Mouse (Mus musculus): ENCODE results near the gene Wdr43. TPM values are rescaled to one million over a fixed set of nuclear protein-coding genes. Genes with fewer than 3 reads are reported as not detected.

The Wdr43 gene
- polyA plus RNA-seq, 1 experiment from 2014 or later: 57.0 TPM

GRCm38 (mm10) chr17:71689903-71690302 lies 74.2 kb downstream of the Wdr43 start:
- WGBS: 87% methylated on average over 5 of the region's 5 CpGs
- no peak overlapping the region for H3K4me2 ChIP-seq (ENCODE audit: low read length)
- H3K4me3 ChIP-seq (replicated peaks; ENCODE audit: low read depth, low read length): no peak overlapping the region
- H3K27ac ChIP-seq (replicated peaks; ENCODE audit: low read depth, low read length): no peak overlapping the region
- peaks cover 5% of the 10 kb centered on the region; the same call in 1 of the 2 replicates for H3K9me3 ChIP-seq (ENCODE audit: control insufficient read depth, low read length)
- H3K9ac ChIP-seq (replicated peaks; ENCODE audit: low read length): no peak overlapping the region
- ATAC-seq (ENCODE audit: low FRiP score, low TSS enrichment): no peak
- no peaks in the 10 kb centered on the region for H3K27me3 ChIP-seq (ENCODE audit: control insufficient read depth, insufficient read depth, low read length)
- peaks cover 7% of the 10 kb centered on the region; the same call in 1 of the 2 replicates for H3K4me1 ChIP-seq (ENCODE audit: control insufficient read depth, insufficient read depth, low read length)
- no peaks in the 10 kb centered on the region for H3K36me3 ChIP-seq (ENCODE audit: control insufficient read depth, insufficient read depth, low read length)
- DNase-seq: no peak

- no peak overlapping the region for H3K4me3 ChIP-seq (replicated peaks; ENCODE audit: low read depth, low read length)
- no peaks in the 10 kb centered on the region for H3K27me3 ChIP-seq (ENCODE audit: control insufficient read depth, insufficient read depth, low read length)
- H3K9me3 ChIP-seq (ENCODE audit: control insufficient read depth, low read length): peaks cover 5% of the 10 kb centered on the region; the same call in 1 of the 2 replicates
- no peak overlapping the region for H3K9ac ChIP-seq (replicated peaks; ENCODE audit: low read length)
- no peaks in the 10 kb centered on the region for H3K36me3 ChIP-seq (ENCODE audit: control insufficient read depth, insufficient read depth, low read length)
- peaks cover 7% of the 10 kb centered on the region; the same call in 1 of the 2 replicates for H3K4me1 ChIP-seq (ENCODE audit: control insufficient read depth, insufficient read depth, low read length)
- no peak for DNase-seq
- H3K4me2 ChIP-seq (ENCODE audit: low read length): no peak overlapping the region
- WGBS: 69% methylated on average over 11 of the region's 11 CpGs
- no peak overlapping the region for H3K27ac ChIP-seq (replicated peaks; ENCODE audit: low read depth, low read length)
- ATAC-seq (ENCODE audit: low FRiP score, low TSS enrichment): no peak
These were observed 75.7 kb downstream of the Wdr43 start for GRCm38 (mm10) chr17:71691361-71691875.

GRCm38 (mm10) chr17:71693313-71693712 lies 77.6 kb downstream of the Wdr43 start:
- no peak overlapping the region for H3K9ac ChIP-seq (replicated peaks; ENCODE audit: low read length)
- H3K4me2 ChIP-seq (ENCODE audit: low read length): no peak overlapping the region
- DNase-seq (peak; percentile 36), ATAC-seq (ENCODE audit: low FRiP score, low TSS enrichment) (no peak)
- peaks cover 7% of the 10 kb centered on the region; the same call in 1 of the 2 replicates for H3K4me1 ChIP-seq (ENCODE audit: control insufficient read depth, insufficient read depth, low read length)
- 38% methylated on average over 5 of the region's 5 CpGs for WGBS
- no peak overlapping the region for H3K4me3 ChIP-seq (replicated peaks; ENCODE audit: low read depth, low read length)
- no peaks in the 10 kb centered on the region for H3K36me3 ChIP-seq (ENCODE audit: control insufficient read depth, insufficient read depth, low read length)
- peaks cover 5% of the 10 kb centered on the region; the same call in 1 of the 2 replicates for H3K9me3 ChIP-seq (ENCODE audit: control insufficient read depth, low read length)
- H3K27me3 ChIP-seq (ENCODE audit: control insufficient read depth, insufficient read depth, low read length): no peaks in the 10 kb centered on the region
- H3K27ac ChIP-seq (replicated peaks; ENCODE audit: low read depth, low read length): no peak overlapping the region

GRCm38 (mm10) chr17:71693780-71694179 lies 78.1 kb downstream of the Wdr43 start:
- H3K27me3 ChIP-seq (ENCODE audit: control insufficient read depth, insufficient read depth, low read length): no peaks in the 10 kb centered on the region
- H3K4me3 ChIP-seq (replicated peaks; ENCODE audit: low read depth, low read length): no peak overlapping the region
- ATAC-seq (ENCODE audit: low FRiP score, low TSS enrichment) (no peak), DNase-seq (no peak)
- peaks cover 7% of the 10 kb centered on the region; the same call in 1 of the 2 replicates for H3K4me1 ChIP-seq (ENCODE audit: control insufficient read depth, insufficient read depth, low read length)
- no peak overlapping the region for H3K27ac ChIP-seq (replicated peaks; ENCODE audit: low read depth, low read length)
- no peak overlapping the region for H3K4me2 ChIP-seq (ENCODE audit: low read length)
- 56% methylated on average over 8 of the region's 8 CpGs for WGBS
- no peak overlapping the region for H3K9ac ChIP-seq (replicated peaks; ENCODE audit: low read length)
- H3K9me3 ChIP-seq (ENCODE audit: control insufficient read depth, low read length): peaks cover 1% of the 10 kb centered on the region; the same call in 1 of the 2 replicates
- H3K36me3 ChIP-seq (ENCODE audit: control insufficient read depth, insufficient read depth, low read length): no peaks in the 10 kb centered on the region

GRCm38 (mm10) chr17:71695151-71695550 lies 79.5 kb downstream of the Wdr43 start:
- Histone ChIP-seq H3K9me3 (ENCODE audit: control insufficient read depth, low read length) (no peaks in the 10 kb centered on the region), H3K36me3 (ENCODE audit: control insufficient read depth, insufficient read depth, low read length) (no peaks in the 10 kb centered on the region), H3K9ac (replicated peaks; ENCODE audit: low read length) (no peak overlapping the region), H3K4me2 (ENCODE audit: low read length) (no peak overlapping the region), H3K4me3 (replicated peaks; ENCODE audit: low read depth, low read length) (no peak overlapping the region), H3K27ac (replicated peaks; ENCODE audit: low read depth, low read length) (no peak overlapping the region), H3K27me3 (ENCODE audit: control insufficient read depth, insufficient read depth, low read length) (no peaks in the 10 kb centered on the region), H3K4me1 (ENCODE audit: control insufficient read depth, insufficient read depth, low read length) (peaks cover 7% of the 10 kb centered on the region; the same call in 1 of the 2 replicates)
- 94% methylated on average over 8 of the region's 8 CpGs for WGBS
- DNase-seq (no peak), ATAC-seq (ENCODE audit: low FRiP score, low TSS enrichment) (no peak)

GRCm38 (mm10) chr17:71695716-71696315 lies 80.1 kb downstream of the Wdr43 start:
- no peak for DNase-seq
- WGBS: 77% methylated on average over 15 of the region's 15 CpGs

GRCm38 (mm10) chr17:71696396-71696795 lies 80.7 kb downstream of the Wdr43 start:
- Histone ChIP-seq H3K4me2 (ENCODE audit: low read length) (no peak overlapping the region), H3K9ac (replicated peaks; ENCODE audit: low read length) (no peak overlapping the region), H3K27ac (replicated peaks; ENCODE audit: low read depth, low read length) (no peak overlapping the region), H3K4me3 (replicated peaks; ENCODE audit: low read depth, low read length) (no peak overlapping the region), H3K9me3 (ENCODE audit: control insufficient read depth, low read length) (no peaks in the 10 kb centered on the region), H3K4me1 (ENCODE audit: control insufficient read depth, insufficient read depth, low read length) (peaks cover 4% of the 10 kb centered on the region; the same call in 1 of the 2 replicates), H3K36me3 (ENCODE audit: control insufficient read depth, insufficient read depth, low read length) (no peaks in the 10 kb centered on the region), H3K27me3 (ENCODE audit: control insufficient read depth, insufficient read depth, low read length) (no peaks in the 10 kb centered on the region)
- whole genome bisulfite sequencing: 91% methylated on average over 5 of the region's 5 CpGs
- no peak for ATAC-seq (ENCODE audit: low FRiP score, low TSS enrichment)
- no peak for DNase-seq

More at GRCm38 (mm10) chr17:71695716-71696315, 80.1 kb downstream of the Wdr43 start:
- Histone ChIP-seq H3K9ac (replicated peaks; ENCODE audit: low read length) (no peak overlapping the region), H3K27me3 (ENCODE audit: control insufficient read depth, insufficient read depth, low read length) (no peaks in the 10 kb centered on the region), H3K4me2 (ENCODE audit: low read length) (no peak overlapping the region), H3K36me3 (ENCODE audit: control insufficient read depth, insufficient read depth, low read length) (no peaks in the 10 kb centered on the region), H3K27ac (replicated peaks; ENCODE audit: low read depth, low read length) (no peak overlapping the region), H3K4me1 (ENCODE audit: control insufficient read depth, insufficient read depth, low read length) (peaks cover 7% of the 10 kb centered on the region; the same call in 1 of the 2 replicates), H3K4me3 (replicated peaks; ENCODE audit: low read depth, low read length) (no peak overlapping the region), H3K9me3 (ENCODE audit: control insufficient read depth, low read length) (no peaks in the 10 kb centered on the region)
- no peak for ATAC-seq (ENCODE audit: low FRiP score, low TSS enrichment)

GRCm38 (mm10) chr17:71697896-71698618 lies 82.4 kb downstream of the Wdr43 start:
- no peaks in the 10 kb centered on the region for H3K9me3 ChIP-seq (ENCODE audit: control insufficient read depth, low read length)
- DNase-seq: no peak
- H3K9ac ChIP-seq (replicated peaks; ENCODE audit: low read length): no peak overlapping the region
- no peak overlapping the region for H3K27ac ChIP-seq (replicated peaks; ENCODE audit: low read depth, low read length)
- H3K4me1 ChIP-seq (ENCODE audit: control insufficient read depth, insufficient read depth, low read length): peaks cover 2% of the 10 kb centered on the region; the same call in 1 of the 2 replicates
- H3K4me3 ChIP-seq (replicated peaks; ENCODE audit: low read depth, low read length): no peak overlapping the region
- no peaks in the 10 kb centered on the region for H3K36me3 ChIP-seq (ENCODE audit: control insufficient read depth, insufficient read depth, low read length)
- WGBS: 85% methylated on average over 11 of the region's 11 CpGs
- no peaks in the 10 kb centered on the region for H3K27me3 ChIP-seq (ENCODE audit: control insufficient read depth, insufficient read depth, low read length)
- ATAC-seq (ENCODE audit: low FRiP score, low TSS enrichment): no peak
- H3K4me2 ChIP-seq (ENCODE audit: low read length): no peak overlapping the region

All from midbrain, embryonic 14.5 days (tissue).